Mouse (Mus musculus): ENCODE data around the gene Bcl11b.

Gene Bcl11b

GRCm38 (mm10) chr12:107923963-107924362 is 79.4 kb downstream of the Bcl11b start:
- in situ Hi-C loops (cut with MboI; ENCODE audit: low pct_unique_long_range_greater_than_20kb in 1 of 2, low sequenced_read_pairs in 2 of 2, unreplicated experiment in 1 of 2) = no loop called here

GRCm38 (mm10) chr12:107922180-107922579 is 81.2 kb downstream of the Bcl11b start:
- in situ Hi-C loops (cut with MboI; ENCODE audit: low pct_unique_long_range_greater_than_20kb in 1 of 2, low sequenced_read_pairs in 2 of 2, unreplicated experiment in 1 of 2) = no loop called here

DNA sequence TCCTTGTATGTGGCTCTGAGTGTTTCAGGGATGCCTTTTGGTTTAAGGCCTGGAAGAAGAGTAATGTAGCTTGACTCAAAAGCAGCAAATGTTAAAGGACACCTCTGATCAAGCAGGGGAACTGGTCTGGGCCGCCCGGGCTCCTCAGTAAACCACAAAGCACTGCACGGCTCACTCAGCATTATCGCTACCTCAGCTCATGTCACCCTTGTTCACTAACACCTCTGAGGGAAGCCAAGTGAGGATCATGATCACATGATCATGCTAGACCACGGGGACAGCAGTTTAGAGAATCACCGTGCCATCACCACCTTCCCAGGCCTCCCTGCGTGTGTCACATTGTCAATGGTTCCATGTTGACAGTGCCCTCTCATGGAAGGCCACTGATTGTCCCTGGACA is 81.8 kb downstream of the Bcl11b start:
- in situ Hi-C loops (cut with MboI; ENCODE audit: low pct_unique_long_range_greater_than_20kb in 1 of 2, low sequenced_read_pairs in 2 of 2, unreplicated experiment in 1 of 2) = no loop called here

GRCm38 (mm10) chr12:107921154-107921553 is 82.2 kb downstream of the Bcl11b start:
- in situ Hi-C loops (cut with MboI; ENCODE audit: low pct_unique_long_range_greater_than_20kb in 1 of 2, low sequenced_read_pairs in 2 of 2, unreplicated experiment in 1 of 2) = no loop called here

- in situ Hi-C loops (cut with MboI; ENCODE audit: low pct_unique_long_range_greater_than_20kb in 1 of 2, low sequenced_read_pairs in 2 of 2, unreplicated experiment in 1 of 2) = no loop called here
Measured at GRCm38 (mm10) chr12:107920716-107921115, 82.7 kb downstream of the Bcl11b start.

GRCm38 (mm10) chr12:107920076-107920475 is 83.3 kb downstream of the Bcl11b start:
- in situ Hi-C loops (cut with MboI; ENCODE audit: low pct_unique_long_range_greater_than_20kb in 1 of 2, low sequenced_read_pairs in 2 of 2, unreplicated experiment in 1 of 2) = no loop called here

DNA sequence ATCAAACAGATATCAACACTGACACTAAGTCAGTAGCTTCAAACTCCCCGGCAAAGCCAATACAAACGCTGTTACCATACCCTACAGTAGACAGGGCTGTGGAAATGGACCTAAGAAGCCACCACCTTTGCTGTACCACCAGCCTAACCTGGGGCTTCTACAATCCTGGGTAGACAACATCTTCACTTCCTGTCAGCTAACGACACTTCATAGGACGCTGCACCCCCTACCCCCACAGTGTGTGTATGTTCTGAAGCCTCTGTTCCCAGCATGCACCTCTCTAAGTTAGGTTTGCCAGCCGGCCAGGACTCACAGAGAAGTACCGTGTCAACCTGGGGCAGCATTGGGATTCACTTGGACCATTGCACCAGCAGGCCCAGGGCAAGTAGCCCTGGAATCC is 84.6 kb downstream of the Bcl11b start:
- in situ Hi-C loops (cut with MboI; ENCODE audit: low pct_unique_long_range_greater_than_20kb in 1 of 2, low sequenced_read_pairs in 2 of 2, unreplicated experiment in 1 of 2) = no loop called here

DNA sequence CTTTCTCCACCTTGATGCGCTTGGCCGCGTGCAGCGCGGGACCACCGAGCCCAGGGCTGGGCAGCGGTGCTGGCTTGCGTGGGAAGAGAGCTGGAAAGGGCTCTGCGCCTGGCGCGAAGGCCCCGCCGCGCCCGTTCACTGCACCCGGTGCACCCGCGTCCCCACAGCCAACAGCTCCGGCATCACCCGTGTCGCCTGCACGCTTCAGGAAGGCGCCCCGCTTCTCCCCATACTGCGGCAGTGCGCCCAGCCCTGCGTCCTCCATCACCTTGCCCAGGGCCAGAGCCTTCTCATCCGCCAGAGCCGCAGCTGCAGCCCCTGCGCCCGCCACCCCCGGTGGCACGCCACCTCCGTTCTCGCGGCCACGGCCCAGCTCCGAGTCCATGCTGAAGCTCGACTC is 87.4 kb downstream of the Bcl11b start:
- in situ Hi-C loops (cut with MboI; ENCODE audit: low pct_unique_long_range_greater_than_20kb in 1 of 2, low sequenced_read_pairs in 2 of 2, unreplicated experiment in 1 of 2) = no loop called here

- in situ Hi-C loops (cut with MboI; ENCODE audit: low pct_unique_long_range_greater_than_20kb in 1 of 2, low sequenced_read_pairs in 2 of 2, unreplicated experiment in 1 of 2) = no loop called here
Measured at GRCm38 (mm10) chr12:107915396-107915795, 88.0 kb downstream of the Bcl11b start.

- in situ Hi-C loops (cut with MboI; ENCODE audit: low pct_unique_long_range_greater_than_20kb in 1 of 2, low sequenced_read_pairs in 2 of 2, unreplicated experiment in 1 of 2) = loop anchor here in 1 of 2 experiments (10.0 kb wide), 1 partner anchor 86 kb away; no protein-coding TSS in a partner anchor
Measured at GRCm38 (mm10) chr12:107908826-107909225, 94.6 kb downstream of the Bcl11b start.

DNA sequence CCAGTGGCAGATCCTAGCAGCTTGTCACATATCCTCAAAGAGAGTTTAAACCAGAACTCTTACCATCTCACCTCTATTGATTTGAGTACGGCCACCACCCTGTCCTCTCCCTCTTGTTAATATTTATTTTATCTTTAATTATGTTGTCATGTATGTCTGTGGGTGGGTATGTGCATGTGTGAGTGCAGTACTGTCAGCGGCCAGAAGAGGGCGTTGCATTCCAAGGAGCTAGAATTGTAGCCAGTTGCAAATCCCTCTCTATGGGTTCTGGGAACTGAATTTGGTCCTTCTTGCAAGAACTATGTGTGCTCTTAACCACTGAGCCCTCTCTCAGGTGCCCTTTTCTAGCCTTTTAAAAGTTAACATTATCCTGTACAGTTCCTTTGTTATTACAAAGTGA is 98.1 kb downstream of the Bcl11b start:
- in situ Hi-C loops (cut with MboI; ENCODE audit: low pct_unique_long_range_greater_than_20kb in 1 of 2, low sequenced_read_pairs in 2 of 2, unreplicated experiment in 1 of 2) = loop anchor here in 1 of 2 experiments (10.0 kb wide), 1 partner anchor 89 kb away; no protein-coding TSS in a partner anchor

DNA sequence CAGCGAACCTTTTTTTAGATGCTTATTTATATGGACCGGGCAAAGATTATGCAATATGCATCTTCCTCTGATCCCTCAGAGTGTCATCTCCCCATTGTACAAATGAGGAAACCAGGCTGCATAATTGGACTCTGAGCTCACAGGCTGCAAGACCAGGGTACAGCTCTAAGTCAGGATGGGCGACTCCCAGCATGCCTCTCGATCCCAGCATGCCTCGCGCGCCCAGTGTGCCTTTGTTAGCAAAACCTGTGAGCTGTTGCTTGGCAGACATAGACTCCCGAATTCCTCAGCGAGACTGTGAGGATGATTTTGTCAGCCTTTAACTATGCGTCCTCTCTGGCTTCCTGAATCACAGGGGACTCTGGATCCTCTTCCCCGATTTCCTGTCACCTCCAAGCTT is 98.9 kb downstream of the Bcl11b start:
- in situ Hi-C loops (cut with MboI; ENCODE audit: low pct_unique_long_range_greater_than_20kb in 1 of 2, low sequenced_read_pairs in 2 of 2, unreplicated experiment in 1 of 2) = loop anchor here in 1 of 2 experiments (10.0 kb wide), 1 partner anchor 90 kb away; no protein-coding TSS in a partner anchor

DNA sequence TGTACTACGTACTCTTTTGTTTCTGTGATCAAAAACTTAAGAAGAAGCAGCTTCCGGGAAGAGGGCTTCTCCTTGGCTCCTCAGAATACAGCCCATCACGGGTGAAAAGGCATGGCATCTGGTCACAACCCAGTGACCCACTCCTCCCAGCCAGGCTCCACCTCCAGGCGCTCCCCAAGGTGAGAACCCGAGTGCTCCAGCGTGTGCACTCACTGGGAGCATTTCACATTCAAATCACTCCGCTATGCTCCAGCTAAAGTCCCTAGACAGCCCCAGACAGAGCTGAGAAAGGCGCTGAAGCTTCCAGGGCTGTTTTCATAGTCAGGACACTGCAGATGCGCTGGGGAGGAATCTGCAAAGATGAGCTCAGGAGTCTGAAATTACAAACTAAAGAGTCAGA is 99.5 kb downstream of the Bcl11b start:
- in situ Hi-C loops (cut with MboI; ENCODE audit: low pct_unique_long_range_greater_than_20kb in 1 of 2, low sequenced_read_pairs in 2 of 2, unreplicated experiment in 1 of 2) = loop anchor here in 1 of 2 experiments (10.0 kb wide), 1 partner anchor 91 kb away; no protein-coding TSS in a partner anchor

GRCm38 (mm10) chr12:107891449-107891848 is 112.0 kb downstream of the Bcl11b start:
- in situ Hi-C loops (cut with MboI; ENCODE audit: low pct_unique_long_range_greater_than_20kb in 1 of 2, low sequenced_read_pairs in 2 of 2, unreplicated experiment in 1 of 2) = no loop called here

GRCm38 (mm10) chr12:107890326-107890725 is 113.1 kb downstream of the Bcl11b start:
- in situ Hi-C loops (cut with MboI; ENCODE audit: low pct_unique_long_range_greater_than_20kb in 1 of 2, low sequenced_read_pairs in 2 of 2, unreplicated experiment in 1 of 2) = no loop called here

DNA sequence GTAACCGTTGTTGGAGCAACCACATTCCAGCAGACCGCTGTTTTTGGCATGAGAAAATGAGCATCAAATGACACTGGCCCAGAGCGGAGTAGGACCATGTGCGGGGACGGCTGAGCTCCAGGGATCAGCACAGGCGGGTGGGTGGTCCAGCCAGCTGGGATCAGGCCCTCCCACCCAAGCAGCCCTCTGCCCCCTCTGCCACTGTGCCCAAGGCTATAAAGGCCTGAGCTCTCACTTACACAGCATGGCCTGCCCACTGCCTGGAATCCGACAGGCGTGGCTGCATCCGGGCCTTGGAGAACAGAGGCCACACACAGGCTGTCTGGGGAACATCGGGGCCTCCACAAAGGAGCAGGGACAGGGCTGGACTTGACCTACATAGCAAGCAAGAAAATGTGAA is 113.6 kb downstream of the Bcl11b start:
- in situ Hi-C loops (cut with MboI; ENCODE audit: low pct_unique_long_range_greater_than_20kb in 1 of 2, low sequenced_read_pairs in 2 of 2, unreplicated experiment in 1 of 2) = no loop called here

GRCm38 (mm10) chr12:107888646-107889045 is 114.8 kb downstream of the Bcl11b start:
- in situ Hi-C loops (cut with MboI; ENCODE audit: low pct_unique_long_range_greater_than_20kb in 1 of 2, low sequenced_read_pairs in 2 of 2, unreplicated experiment in 1 of 2) = no loop called here

- in situ Hi-C loops (cut with MboI; ENCODE audit: low pct_unique_long_range_greater_than_20kb in 1 of 2, low sequenced_read_pairs in 2 of 2, unreplicated experiment in 1 of 2) = no loop called here
Measured at GRCm38 (mm10) chr12:107888049-107888448, 115.4 kb downstream of the Bcl11b start.

- in situ Hi-C loops (cut with MboI; ENCODE audit: low pct_unique_long_range_greater_than_20kb in 1 of 2, low sequenced_read_pairs in 2 of 2, unreplicated experiment in 1 of 2) = no loop called here
Measured at GRCm38 (mm10) chr12:107887621-107888020, 115.8 kb downstream of the Bcl11b start.

DNA sequence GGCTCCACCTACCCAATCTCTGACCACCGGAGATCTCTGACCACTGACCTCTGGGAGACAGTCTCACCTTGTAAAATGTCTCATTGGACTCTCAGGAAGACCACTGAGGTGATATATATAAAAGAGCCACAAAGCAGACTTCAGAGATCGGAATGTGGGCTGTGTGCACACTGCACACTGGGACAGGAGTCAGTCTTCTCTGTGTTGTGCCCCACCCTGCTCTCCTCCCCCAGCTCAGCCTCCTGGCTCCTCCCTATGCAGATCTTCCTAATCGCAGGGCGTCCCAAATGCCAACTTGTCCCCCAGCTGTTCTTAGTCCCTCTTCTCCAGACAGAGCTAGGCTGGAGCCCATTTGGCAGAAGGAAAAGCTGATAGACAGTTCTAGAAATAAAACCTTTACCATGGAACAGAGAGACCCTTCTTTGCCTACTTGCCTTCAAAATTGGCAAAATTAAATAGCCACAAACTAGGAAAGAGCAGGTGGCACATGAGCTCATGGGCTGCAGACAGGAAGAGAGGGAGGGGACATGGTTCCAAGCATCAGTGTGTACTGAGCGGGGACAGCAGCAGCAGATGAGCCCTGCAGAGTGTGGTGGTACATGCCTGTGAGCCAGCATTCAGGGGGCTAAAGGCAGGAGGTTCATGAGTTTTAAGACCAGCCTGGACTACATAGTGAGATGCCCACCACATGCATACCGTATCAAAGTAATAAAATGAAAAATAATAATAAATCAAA is 118.9 kb downstream of the Bcl11b start:
- in situ Hi-C loops (cut with MboI; ENCODE audit: low pct_unique_long_range_greater_than_20kb in 1 of 2, low sequenced_read_pairs in 2 of 2, unreplicated experiment in 1 of 2) = no loop called here

Measured in mouse embryonic stem cell (cell line).